Mouse (Mus musculus): ENCODE measurements at regions not wholly inside any gene's neighbourhood (a gene's known extent, or its start where the extent isn't known, plus 50 kb on each side); places are given as distances from the start of the nearest gene placed in this dataset.
"Not testable (repeated sequence)": the region's sequence is repeated elsewhere in the genome, so short reads cannot be mapped to it uniquely, and the experiment has no call there.

DNA sequence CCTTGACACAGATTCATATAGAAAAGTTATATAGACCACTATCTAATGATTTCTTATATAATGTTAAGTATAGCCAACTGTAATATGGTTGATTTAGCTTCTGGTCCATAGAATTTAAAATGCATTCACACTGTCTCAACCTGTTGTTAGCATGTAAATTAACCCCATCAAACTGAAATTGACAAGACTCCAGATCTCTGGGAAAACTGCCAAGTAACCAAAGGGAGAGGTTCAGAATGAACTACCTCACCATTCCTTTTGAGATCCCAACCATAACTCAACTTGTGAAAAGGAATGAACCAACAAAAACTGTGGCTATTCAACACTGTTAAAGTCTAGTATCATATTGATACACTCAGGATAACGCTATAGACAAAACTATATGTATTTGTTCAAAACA lies 162.0 kb upstream of the Hsf2 start:
- H3K27me3 ChIP-seq (replicated peaks), result no peaks in the 10 kb centered on the region
- 56% methylated on average over 1 of the region's 1 CpGs for WGBS
- no peak for ATAC-seq (ENCODE audit: extremely low read depth, insufficient number of reproducible peaks, low FRiP score, low TSS enrichment)
- H3K4me2 ChIP-seq, result no peak overlapping the region
- H3K4me3 ChIP-seq, result no peak overlapping the region
- H3K4me1 ChIP-seq, result no peaks in the 10 kb centered on the region
- no peak overlapping the region for H3K9ac ChIP-seq
- no peak overlapping the region for H3K27ac ChIP-seq (replicated peaks)
- no peaks in the 10 kb centered on the region for H3K36me3 ChIP-seq
- no peaks in the 10 kb centered on the region for H3K9me3 ChIP-seq

DNA sequence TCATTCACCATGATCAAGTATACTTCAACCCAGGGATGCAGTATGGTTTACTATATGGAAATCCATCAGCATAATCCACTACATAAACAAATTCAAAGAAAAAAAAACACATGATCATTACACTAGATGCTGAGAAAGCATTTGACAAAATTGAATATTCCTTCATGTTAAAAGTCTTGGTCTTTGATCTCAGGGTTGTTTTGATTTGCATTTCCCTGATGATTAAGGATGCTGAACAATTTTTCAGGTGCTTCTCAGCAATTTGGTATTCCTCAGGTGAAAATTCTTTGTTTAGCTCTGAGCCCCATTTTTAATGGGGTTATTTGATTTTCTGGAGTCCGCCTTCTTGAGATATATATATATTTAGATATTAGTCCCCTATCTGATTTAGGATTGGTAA lies 123.4 kb upstream of the Hsf2 start:
- 77% methylated on average over 1 of the region's 1 CpGs for WGBS
- H3K4me2 ChIP-seq; H3K9ac ChIP-seq; H3K4me3 ChIP-seq; H3K27me3 ChIP-seq (replicated peaks); ATAC-seq (ENCODE audit: extremely low read depth, insufficient number of reproducible peaks, low FRiP score, low TSS enrichment); H3K4me1 ChIP-seq; H3K27ac ChIP-seq (replicated peaks); H3K9me3 ChIP-seq; H3K36me3 ChIP-seq: not testable (repeated sequence)

Measured in heart, embryonic 13.5 days (tissue).